Mouse (Mus musculus) limb, embryonic 11.5 days (tissue): ENCODE measurements around the gene Rarb. TPM values are rescaled to one million over a fixed set of nuclear protein-coding genes. Genes with fewer than 3 reads are reported as not detected.

ENCODE experiments used
- ATAC-seq: fragments of 200-750 bp; cut with Nextera tagmentation; 2 replicates; pipeline ENCODE4 v1.8.0; 2017; ENCODE audit warnings: low read depth; ENCODE audit not compliant: insufficient number of reproducible peaks, low FRiP score, low TSS enrichment
- DNase-seq: peaks from one replicate; pipeline ENCODE4 v3.0.0-alpha.2; 2015; ENCODE audit warnings: low spot score
- H3K27ac ChIP-seq: fragments of 300-500 bp; sonication (generic); replicated peaks from 2 replicates; pipeline ENCODE4 v1.5.1; 2014; ENCODE audit warnings: low read depth, mild to moderate bottlenecking, low read length
- H3K27me3 ChIP-seq: fragments of 300-500 bp; sonication (generic); 2 replicates; pipeline ENCODE4 v1.6.1; 2014; ENCODE audit warnings: mild to moderate bottlenecking, low read length, mixed read lengths; ENCODE audit not compliant: control insufficient read depth, insufficient read depth
- H3K36me3 ChIP-seq: fragments of 300-500 bp; sonication (generic); 2 replicates; pipeline ENCODE4 v1.6.1; 2014; ENCODE audit warnings: mild to moderate bottlenecking, low read length, moderate library complexity, mixed read lengths; ENCODE audit not compliant: control insufficient read depth, insufficient read depth
- H3K4me1 ChIP-seq: fragments of 300-500 bp; sonication (generic); 2 replicates; pipeline ENCODE4 v1.6.1; 2014; ENCODE audit warnings: low read length, mixed read lengths; ENCODE audit not compliant: control insufficient read depth, insufficient read depth
- H3K4me2 ChIP-seq: fragments of 300-500 bp; sonication (generic); 2 replicates; pipeline ENCODE4 v1.6.1; 2014; ENCODE audit warnings: low read depth, mild to moderate bottlenecking, moderate library complexity; ENCODE audit not compliant: severe bottlenecking
- H3K4me3 ChIP-seq: fragments of 300-500 bp; sonication (generic); 2 replicates; pipeline ENCODE4 v1.5.1; 2014; ENCODE audit warnings: low read depth, low read length
- H3K9ac ChIP-seq: fragments of 300-500 bp; sonication (generic); 2 replicates; pipeline ENCODE4 v1.6.1; 2014; ENCODE audit warnings: mild to moderate bottlenecking, low read length
- H3K9me3 ChIP-seq: fragments of 300-500 bp; sonication (generic); 2 replicates; pipeline ENCODE4 v1.6.1; 2016; ENCODE audit warnings: low read length; ENCODE audit not compliant: control insufficient read depth
- WGBS: fragments of 180-500 bp; shearing (Covaris S2); extraction: QIAGEN DNeasy Blood & Tissue Kit; methylation state at CpG from one replicate; pipeline ENCODE4 v1.1.7; 2014; 5-methylcytosine and 5-hydroxymethylcytosine counted together
- polyA plus RNA-seq: library from polyadenylated mRNA; unstranded; fragments of >200 nt; fragmentation: Nextera tagmentation; extraction: Ambion mirVana; gene quantifications from 2 replicates; pipeline ENCODE4 v1.2.1, GENCODE M21; 2014

The Rarb gene
- polyA plus RNA-seq, 1 experiment from 2014 or later, result 13.3 TPM

DNA sequence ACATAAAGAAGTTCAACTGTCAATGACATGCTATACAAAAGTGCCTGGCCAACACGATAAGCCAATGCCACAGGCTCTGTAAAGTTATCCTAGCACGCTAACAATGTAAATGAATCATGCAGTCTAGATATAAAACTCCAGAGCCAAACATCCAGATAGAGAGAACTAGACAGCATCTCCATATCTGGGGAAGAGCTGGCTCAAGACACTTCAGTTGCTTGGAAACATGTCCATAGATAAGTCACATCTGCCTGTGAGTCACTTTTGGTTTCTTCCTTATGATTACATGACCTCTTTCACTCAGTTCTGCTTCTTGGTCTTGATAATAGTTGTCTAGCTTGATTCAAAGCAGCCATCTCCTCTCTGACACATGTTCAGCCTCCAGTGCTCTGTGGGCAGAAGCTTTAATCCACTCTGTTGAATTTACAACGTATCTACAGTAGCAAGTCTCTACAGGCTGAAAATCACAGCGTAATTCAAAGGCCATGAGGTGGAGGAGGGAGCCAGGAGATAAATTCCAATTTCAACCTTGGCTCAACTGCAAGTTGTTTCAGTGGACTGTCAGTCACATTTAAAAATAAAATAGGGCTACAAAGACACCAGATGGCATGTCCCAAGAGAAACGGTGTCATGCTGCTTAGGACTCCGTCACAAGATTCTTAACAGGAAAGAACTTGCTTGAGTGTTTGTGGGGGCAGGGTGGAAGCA lies 271.3 kb downstream of the Rarb start:
- Histone ChIP-seq H3K4me2 (no peak overlapping the region), H3K9ac (no peak overlapping the region), H3K27me3 (no peaks in the 10 kb centered on the region), H3K4me1 (no peaks in the 10 kb centered on the region), H3K9me3 (no peaks in the 10 kb centered on the region), H3K4me3 (no peak overlapping the region), H3K36me3 (no peaks in the 10 kb centered on the region), H3K27ac (no peak overlapping the region)
- 77% methylated on average over 6 of the region's 6 CpGs for WGBS
- DNase-seq (no peak), ATAC-seq (no peak)

DNA sequence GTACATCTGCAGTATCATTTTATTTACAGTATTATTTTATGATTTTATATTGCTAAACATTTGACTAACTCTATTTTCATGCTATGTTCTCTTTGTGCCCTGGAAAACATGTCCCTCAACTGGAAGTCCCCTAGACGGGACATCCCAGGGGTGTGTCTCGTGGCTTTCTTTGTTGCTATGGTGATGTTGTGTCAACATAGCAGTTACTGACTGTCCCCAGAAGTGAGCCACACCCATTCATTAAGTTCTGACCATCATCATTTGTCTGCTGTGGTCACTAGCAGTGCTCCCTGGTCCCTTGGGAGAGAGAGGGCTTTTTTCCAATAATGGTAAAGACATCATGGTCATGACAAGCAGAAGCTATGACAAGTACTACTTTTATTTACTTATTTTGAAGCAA lies 274.0 kb downstream of the Rarb start:
- Histone ChIP-seq H3K4me3 (no peak overlapping the region), H3K9me3 (no peaks in the 10 kb centered on the region), H3K4me2 (no peak overlapping the region), H3K27me3 (no peaks in the 10 kb centered on the region), H3K9ac (no peak overlapping the region), H3K27ac (no peak overlapping the region), H3K4me1 (no peaks in the 10 kb centered on the region), H3K36me3 (no peaks in the 10 kb centered on the region)
- DNase-seq (no peak), ATAC-seq (no peak)
- 79% methylated on average over 2 of the region's 2 CpGs for WGBS

GRCm38 (mm10) chr14:16541641-16542040 lies 277.3 kb downstream of the Rarb start:
- ATAC-seq (no peak), DNase-seq (no peak)
- Histone ChIP-seq H3K9ac (no peak overlapping the region), H3K9me3 (no peaks in the 10 kb centered on the region), H3K4me2 (no peak overlapping the region), H3K4me3 (no peak overlapping the region), H3K36me3 (no peaks in the 10 kb centered on the region), H3K27ac (no peak overlapping the region), H3K4me1 (no peaks in the 10 kb centered on the region), H3K27me3 (no peaks in the 10 kb centered on the region)
- WGBS, result 69% methylated on average over 1 of the region's 1 CpGs

DNA sequence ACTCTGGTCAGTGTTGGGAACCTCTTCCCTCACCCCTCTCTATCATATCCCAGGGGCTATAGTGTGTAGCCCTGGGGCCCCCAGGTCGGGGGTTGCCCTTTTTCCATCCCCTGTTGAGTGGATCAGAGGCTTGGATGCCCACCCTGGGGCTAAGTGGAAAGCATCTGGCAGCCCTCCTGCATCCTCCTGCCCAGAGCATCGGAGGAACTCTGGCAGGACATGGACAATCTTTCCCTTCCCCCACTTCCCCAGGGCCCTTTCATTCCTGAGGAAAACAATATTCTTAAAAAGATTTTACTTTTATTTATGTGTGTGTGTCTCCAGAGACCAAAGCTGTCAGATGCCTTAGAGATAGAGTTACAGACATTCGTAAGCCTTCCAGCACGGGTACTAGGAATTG lies 281.5 kb downstream of the Rarb start:
- Histone ChIP-seq H3K9me3 (no peaks in the 10 kb centered on the region), H3K4me1 (no peaks in the 10 kb centered on the region), H3K4me3 (no peak overlapping the region), H3K36me3 (no peaks in the 10 kb centered on the region), H3K27ac (no peak overlapping the region), H3K9ac (no peak overlapping the region), H3K4me2 (no peak overlapping the region), H3K27me3 (no peaks in the 10 kb centered on the region)
- ATAC-seq (no peak), DNase-seq (no peak)
- 54% methylated on average over 4 of the region's 4 CpGs for WGBS

DNA sequence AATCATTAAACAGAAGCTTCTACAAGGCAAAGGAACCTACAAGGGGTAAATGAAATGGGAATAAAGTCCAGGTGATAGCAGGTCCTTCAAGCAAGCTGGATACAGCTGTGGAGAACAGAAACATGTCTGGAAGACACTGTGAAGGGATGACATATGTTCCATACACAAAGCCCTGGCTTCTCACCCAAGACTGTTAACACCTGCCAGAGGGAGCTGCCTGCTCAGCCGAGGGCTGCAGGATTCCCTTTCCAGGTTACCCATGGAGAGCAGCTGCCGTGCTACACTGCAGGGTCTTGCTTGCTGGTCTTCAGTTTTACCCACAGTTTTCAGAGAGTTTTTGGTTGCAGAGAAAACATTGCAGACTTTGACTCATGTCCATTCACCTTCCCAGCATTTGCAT lies 290.3 kb downstream of the Rarb start:
- H3K36me3 ChIP-seq, result no peaks in the 10 kb centered on the region
- no peak overlapping the region for H3K27ac ChIP-seq
- 64% methylated on average over 2 of the region's 2 CpGs for WGBS
- no peaks in the 10 kb centered on the region for H3K9me3 ChIP-seq
- no peak for ATAC-seq
- no peak overlapping the region for H3K4me3 ChIP-seq
- no peaks in the 10 kb centered on the region for H3K4me1 ChIP-seq
- no peak for DNase-seq
- H3K9ac ChIP-seq, result no peak overlapping the region
- H3K27me3 ChIP-seq, result no peaks in the 10 kb centered on the region
- no peak overlapping the region for H3K4me2 ChIP-seq

GRCm38 (mm10) chr14:16526120-16526519 lies 292.8 kb downstream of the Rarb start:
- H3K4me3 ChIP-seq, result no peak overlapping the region
- H3K36me3 ChIP-seq, result no peaks in the 10 kb centered on the region
- H3K27me3 ChIP-seq, result no peaks in the 10 kb centered on the region
- ATAC-seq (no peak), DNase-seq (no peak)
- H3K9ac ChIP-seq, result no peak overlapping the region
- WGBS, result 82% methylated on average over 3 of the region's 3 CpGs
- H3K27ac ChIP-seq, result no peak overlapping the region
- H3K4me1 ChIP-seq, result peaks cover 3% of the 10 kb centered on the region; the same call in 1 of the 2 replicates
- no peaks in the 10 kb centered on the region for H3K9me3 ChIP-seq
- no peak overlapping the region for H3K4me2 ChIP-seq

- Histone ChIP-seq H3K4me2 (no peak overlapping the region), H3K36me3 (no peaks in the 10 kb centered on the region), H3K27ac (no peak overlapping the region), H3K4me1 (peaks cover 3% of the 10 kb centered on the region; the same call in 1 of the 2 replicates), H3K9ac (no peak overlapping the region), H3K9me3 (no peaks in the 10 kb centered on the region), H3K27me3 (no peaks in the 10 kb centered on the region), H3K4me3 (no peak overlapping the region)
- DNase-seq (no peak), ATAC-seq (no peak)
- WGBS, result 66% methylated on average over 5 of the region's 5 CpGs
Observed at GRCm38 (mm10) chr14:16525137-16525924, 293.6 kb downstream of the Rarb start.

DNA sequence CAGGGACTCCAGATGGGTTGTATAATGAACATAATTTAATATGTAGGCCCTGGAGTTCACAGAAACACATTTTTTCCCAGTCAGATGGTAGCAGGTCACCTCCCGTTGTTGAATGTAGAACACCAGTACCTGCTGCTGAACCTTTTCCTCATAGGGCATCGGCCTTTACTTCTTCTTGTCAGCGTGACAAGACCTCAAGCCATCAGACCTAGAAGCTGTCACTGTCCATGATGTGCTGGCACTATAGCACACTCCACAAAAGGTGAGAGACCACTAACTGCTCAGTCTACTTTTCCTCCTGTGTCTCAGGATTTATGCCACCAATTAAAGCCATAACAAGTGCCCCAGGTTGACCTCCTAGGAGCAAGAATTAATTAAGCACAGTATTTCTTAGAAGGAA lies 296.1 kb downstream of the Rarb start:
- Histone ChIP-seq H3K36me3 (no peaks in the 10 kb centered on the region), H3K4me1 (peaks cover 7% of the 10 kb centered on the region), H3K4me3 (no peak overlapping the region), H3K4me2 (no peak overlapping the region), H3K9ac (no peak overlapping the region), H3K27ac (no peak overlapping the region), H3K27me3 (no peaks in the 10 kb centered on the region), H3K9me3 (no peaks in the 10 kb centered on the region)
- WGBS, result 27% methylated on average over 3 of the region's 3 CpGs
- ATAC-seq, result no peak
- DNase-seq, result no peak
